Mouse (Mus musculus) cerebellum, adult 2 months (tissue): ENCODE data around the gene Mss51. TPM values are rescaled to one million over a fixed set of nuclear protein-coding genes. Genes with fewer than 3 reads are reported as not detected.

Experiments used
- DNase-seq, 2 experiments: peaks; one replicate each; pipeline ENCODE4 v3.0.0; 2021
- H3K27ac ChIP-seq: fragments of 200-500 bp; 2 replicates; pipeline ENCODE4 v1.5.1; 2012; ENCODE audit warnings: low read length, control low read depth, inconsistent platforms; ENCODE audit not compliant: insufficient read depth
- H3K27me3 ChIP-seq: fragments of 200-500 bp; 2 replicates; pipeline ENCODE4 v1.6.1; 2012; ENCODE audit warnings: inconsistent platforms, mild to moderate bottlenecking, low read length, moderate library complexity; ENCODE audit not compliant: control insufficient read depth, insufficient read depth
- H3K4me1 ChIP-seq: fragments of 200-500 bp; 2 replicates; pipeline ENCODE4 v1.6.1; 2011; ENCODE audit warnings: low read length; ENCODE audit not compliant: control insufficient read depth, insufficient read depth
- H3K4me3 ChIP-seq: fragments of 200-500 bp; replicated peaks from 2 replicates; pipeline ENCODE3; 2011; ENCODE audit warnings: mild to moderate bottlenecking, low read depth, low read length, control low read depth; ENCODE audit not compliant: insufficient read depth
- CTCF ChIP-seq: fragments of 200-500 bp; IDR thresholded peaks from 2 replicates; pipeline ENCODE4 v1.5.1; 2011; ENCODE audit warnings: low read depth, mild to moderate bottlenecking, control low read depth, low read length, moderate library complexity, borderline replicate concordance; ENCODE audit not compliant: insufficient read depth
- POLR2A ChIP-seq: fragments of 200-500 bp; IDR thresholded peaks from 2 replicates; pipeline ENCODE4 v1.6.1; 2011; ENCODE audit warnings: low read length, control low read depth, borderline replicate concordance; ENCODE audit not compliant: insufficient read depth
- WGBS: fragments of 180-500 bp; shearing (Covaris S2); methylation state at CpG from one replicate; pipeline ENCODE4 v1.1.7; 2018; 5-methylcytosine and 5-hydroxymethylcytosine counted together
- polyA plus RNA-seq: library from polyadenylated mRNA; depleted of rRNA; stranded (reverse); fragments of >200 nt; gene quantifications from 2 replicates; pipeline ENCODE4 v1.2.3, GENCODE M21; 2012; rRNA removed

The Mss51 gene
- polyA plus RNA-seq = 1.1 TPM in 2 replicates

GRCm38 (mm10) chr14:20496603-20497002, at the start of gene Mss51:
Mss51 (minus strand) TSS chr14:20496901.
- no peak for TF ChIP-seq POLR2A
- no peak for TF ChIP-seq CTCF
- 29% methylated on average over 2 of the region's 2 CpGs for WGBS
- DNase-seq = no peak
- Histone ChIP-seq H3K27me3 (no peaks in the 10 kb centered on the region), H3K4me1 (no peaks in the 10 kb centered on the region; the same call in 1 of the 2 replicates), H3K4me3 (no peak within 1 kb of the TSS), H3K27ac (no peak within 1 kb of the TSS)

GRCm38 (mm10) chr14:20546415-20546814, 49.7 kb upstream of the Mss51 start, which contains the start of gene Ppp3cb:
Ppp3cb (minus strand) TSS chr14:20546573.
- peak; percentile 81 to 83 for DNase-seq
- H3K27me3 ChIP-seq = no peaks in the 10 kb centered on the region
- WGBS = under 1% methylated on average over 29 of the region's 29 CpGs
- H3K27ac ChIP-seq = peak within 1 kb of the TSS; percentile 37
- peak; percentile 46; the same call in 1 of the 2 replicates for TF ChIP-seq POLR2A
- no peak for TF ChIP-seq CTCF
- H3K4me3 ChIP-seq = peak within 1 kb of the TSS; percentile 90
- H3K4me1 ChIP-seq = no peaks in the 10 kb centered on the region; the same call in 1 of the 2 replicates

GRCm38 (mm10) chr14:20545529-20546331, 49.0 kb upstream of the Mss51 start:
- DNase-seq = peak; percentile 81
- 1% methylated on average over 65 of the region's 67 CpGs for WGBS
- Histone ChIP-seq H3K4me1 (no peaks in the 10 kb centered on the region; the same call in 1 of the 2 replicates), H3K27me3 (no peaks in the 10 kb centered on the region), H3K4me3 (peak overlapping the region; percentile 90), H3K27ac (peak overlapping the region; percentile 37)
- no peak for TF ChIP-seq CTCF

- no peak for TF ChIP-seq CTCF
- no peak for TF ChIP-seq POLR2A
- Histone ChIP-seq H3K4me3 (peak overlapping the region; percentile 49), H3K27me3 (no peaks in the 10 kb centered on the region), H3K4me1 (no peaks in the 10 kb centered on the region; the same call in 1 of the 2 replicates), H3K27ac (no peak overlapping the region)
- no peak for DNase-seq
- WGBS = 42% methylated on average over 7 of the region's 7 CpGs
Observed at GRCm38 (mm10) chr14:20544467-20545411, 48.0 kb upstream of the Mss51 start.

- Histone ChIP-seq H3K27me3 (no peaks in the 10 kb centered on the region), H3K4me3 (no peak overlapping the region), H3K27ac (no peak overlapping the region), H3K4me1 (no peaks in the 10 kb centered on the region)
- 94% methylated on average over 4 of the region's 4 CpGs for WGBS
- no peak for TF ChIP-seq CTCF
- no peak for TF ChIP-seq POLR2A
- DNase-seq = no peak
Observed at GRCm38 (mm10) chr14:20529643-20530042, 32.9 kb upstream of the Mss51 start.

- no peak overlapping the region for H3K4me3 ChIP-seq
- no peaks in the 10 kb centered on the region for H3K4me1 ChIP-seq
- DNase-seq = no peak
- WGBS = over 99% methylated on average over 2 of the region's 2 CpGs
- H3K27me3 ChIP-seq = no peaks in the 10 kb centered on the region
- H3K27ac ChIP-seq = no peak overlapping the region
- TF ChIP-seq CTCF = no peak
- no peak for TF ChIP-seq POLR2A
Observed at GRCm38 (mm10) chr14:20520179-20520578, 23.5 kb upstream of the Mss51 start.

- WGBS = 32% methylated on average over 2 of the region's 2 CpGs
- no peak overlapping the region for H3K4me3 ChIP-seq
- TF ChIP-seq POLR2A (no peak), CTCF (no peak)
- H3K27me3 ChIP-seq = no peaks in the 10 kb centered on the region
- no peaks in the 10 kb centered on the region for H3K4me1 ChIP-seq
- no peak for DNase-seq
- no peak overlapping the region for H3K27ac ChIP-seq
Observed at GRCm38 (mm10) chr14:20508424-20508823, 11.7 kb upstream of the Mss51 start.

- Histone ChIP-seq H3K4me1 (no peaks in the 10 kb centered on the region; the same call in 1 of the 2 replicates), H3K4me3 (no peak overlapping the region), H3K27me3 (no peaks in the 10 kb centered on the region), H3K27ac (no peak overlapping the region)
- TF ChIP-seq CTCF (no peak), POLR2A (no peak)
- no peak for DNase-seq
- 94% methylated on average over 10 of the region's 10 CpGs for WGBS
Observed at GRCm38 (mm10) chr14:20502966-20503365, 6.3 kb upstream of the Mss51 start.
